Mouse (Mus musculus) thymus, adult 2 months (tissue): ENCODE measurements around the gene Slc20a1.

Source experiments
- CTCF ChIP-seq: fragments of 200-500 bp; IDR thresholded peaks from 2 replicates; pipeline ENCODE4 v1.5.1; 2012; ENCODE audit warnings: mild to moderate bottlenecking, control low read depth, low read length, moderate library complexity, borderline replicate concordance; ENCODE audit not compliant: control insufficient read depth, poor library complexity, insufficient read depth; ENCODE audit errors: extremely low read depth
- POLR2A ChIP-seq: fragments of 200-500 bp; IDR thresholded peaks from 2 replicates; pipeline ENCODE4 v1.6.1; 2012; ENCODE audit warnings: mild to moderate bottlenecking, low read length, control low read depth, moderate library complexity; ENCODE audit not compliant: control insufficient read depth, poor library complexity, insufficient read depth; ENCODE audit errors: extremely low read depth

DNA sequence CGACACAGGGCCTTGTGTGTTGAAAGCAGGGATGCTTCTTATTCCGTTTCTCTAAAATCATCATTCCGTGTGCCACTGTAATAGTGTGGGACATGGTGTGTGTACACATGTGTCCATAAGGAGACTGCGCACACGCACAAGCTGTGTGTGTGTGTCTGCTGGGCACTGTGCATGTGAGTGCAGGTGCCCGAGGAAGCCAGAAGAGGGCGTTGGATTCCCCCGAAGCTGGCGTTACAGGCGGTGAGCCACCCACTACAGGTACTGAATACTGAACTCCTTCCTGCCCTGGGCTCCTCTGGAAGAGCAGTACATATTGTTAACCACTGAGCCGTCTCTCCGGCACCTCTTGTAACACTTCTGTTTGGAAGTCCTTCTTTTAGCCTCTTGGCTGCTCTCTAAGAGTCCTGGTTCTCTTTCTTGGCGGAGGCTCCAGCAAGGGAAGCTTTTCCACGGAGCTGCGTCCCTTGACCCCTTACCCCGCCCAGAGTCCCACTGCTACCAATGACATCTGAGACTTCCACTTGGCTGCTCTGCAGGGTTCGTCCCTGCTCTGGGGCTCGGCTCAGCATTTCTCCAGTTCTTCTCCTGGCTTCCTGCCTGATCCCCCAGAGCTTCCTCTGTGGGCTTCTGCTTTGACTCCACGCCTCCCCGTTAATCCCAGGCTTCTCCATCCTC lies 46.0 kb downstream of the Slc20a1 start:
- no peak for TF ChIP-seq CTCF
- TF ChIP-seq POLR2A: no peak
